Mouse (Mus musculus) gastrocnemius, postnatal 25 days (tissue): ENCODE results near the gene Gm12184. TPM values are rescaled to one million over a fixed set of nuclear protein-coding genes. Genes with fewer than 3 reads are reported as not detected.
"Not testable (repeated sequence)": the region's sequence is repeated elsewhere in the genome, so short reads cannot be mapped to it uniquely, and the experiment has no call there.

ENCODE experiments used
- DNase-seq: peaks from one replicate; pipeline ENCODE4 v3.0.0; 2022
- total RNA-seq, 2 experiments: library from RNA; stranded (reverse); gene quantifications; 1 replicate in 1 of 2; 2 replicates in 1 of 2; pipeline ENCODE4 v1.2.3; 2021

The Gm12184 gene
- total RNA-seq, 2 experiments from 2014 or later, result 0.67 to 3.2 TPM

- DNase-seq, result no peak
These were observed 3.5 kb downstream of the Gm12184 start for GRCm38 (mm10) chr11:48822768-48823512.

- DNase-seq, result not testable (repeated sequence)
These were observed 5.2 kb downstream of the Gm12184 start for GRCm38 (mm10) chr11:48821299-48821698.

GRCm38 (mm10) chr11:48820308-48820674, 6.2 kb downstream of the Gm12184 start:
- DNase-seq, result no peak

- DNase-seq, result no peak
These were observed 6.7 kb downstream of the Gm12184 start for GRCm38 (mm10) chr11:48819614-48820307.

GRCm38 (mm10) chr11:48818346-48818745, 8.1 kb downstream of the Gm12184 start:
- DNase-seq, result peak; percentile 57

- DNase-seq, result no peak
These were observed 8.7 kb downstream of the Gm12184 start for GRCm38 (mm10) chr11:48817794-48818193.

GRCm38 (mm10) chr11:48816800-48817665, 9.4 kb downstream of the Gm12184 start, which contains the start of gene Trim41:
Gene Trim41, minus strand, starts transcription at chr11:48817353.
- DNase-seq, result peak; percentile 99

GRCm38 (mm10) chr11:48816281-48816781, 10.1 kb downstream of the Gm12184 start:
- peak; percentile 33 for DNase-seq

GRCm38 (mm10) chr11:48815851-48816250, 10.6 kb downstream of the Gm12184 start:
- no peak for DNase-seq

GRCm38 (mm10) chr11:48813782-48814181, 12.7 kb downstream of the Gm12184 start:
- no peak for DNase-seq

GRCm38 (mm10) chr11:48810142-48810541, 16.3 kb downstream of the Gm12184 start:
- DNase-seq, result no peak

GRCm38 (mm10) chr11:48809434-48809830, 17.0 kb downstream of the Gm12184 start:
- no peak for DNase-seq

- peak; percentile 53 for DNase-seq
These were observed 17.6 kb downstream of the Gm12184 start for GRCm38 (mm10) chr11:48808737-48809433.

GRCm38 (mm10) chr11:48808304-48808646, 18.2 kb downstream of the Gm12184 start:
- no peak for DNase-seq

GRCm38 (mm10) chr11:48807563-48808303, 18.7 kb downstream of the Gm12184 start:
- no peak for DNase-seq

- DNase-seq, result no peak
These were observed 19.4 kb downstream of the Gm12184 start for GRCm38 (mm10) chr11:48806856-48807562.

- no peak for DNase-seq
These were observed 21.5 kb downstream of the Gm12184 start for GRCm38 (mm10) chr11:48804922-48805321.

GRCm38 (mm10) chr11:48803988-48804387, 22.5 kb downstream of the Gm12184 start:
- no peak for DNase-seq

- DNase-seq, result no peak
These were observed 24.4 kb downstream of the Gm12184 start for GRCm38 (mm10) chr11:48801831-48802772.
